Mouse (Mus musculus): Measurements from ENCODE around the gene Grik1. TPM values are rescaled to one million over a fixed set of nuclear protein-coding genes. Genes with fewer than 3 reads are reported as not detected.

Grik1 gene
- total and polyA plus RNA-seq, 2 experiments from 2014 or later, result 23.7 to 29.0 TPM

GRCm38 (mm10) chr16:88204400-88204799, 85.7 kb downstream of the Grik1 start:
- WGBS, result 3% methylated on average over 5 of the region's 5 CpGs
- Histone ChIP-seq H3K27ac (ENCODE audit: low read depth, low read length) (no peak overlapping the region), H3K4me1 (ENCODE audit: insufficient read depth) (no peaks in the 10 kb centered on the region), H3K36me3 (ENCODE audit: insufficient read depth) (no peaks in the 10 kb centered on the region), H3K27me3 (ENCODE audit: insufficient read depth, low read length) (no peaks in the 10 kb centered on the region), H3K9me3 (ENCODE audit: low read length) (no peaks in the 10 kb centered on the region), H3K4me2 (ENCODE audit: low read depth) (no peak overlapping the region), H3K4me3 (ENCODE audit: low read depth, low read length) (no peak overlapping the region), H3K9ac (no peak overlapping the region)
- ATAC-seq (peak; percentile 58; the same call in 1 of the 2 replicates), DNase-seq (peak; percentile 77)
- TF ChIP-seq CTCF (IDR thresholded peaks at IDR 0.05; ENCODE audit: low read depth), result peak; percentile 90

- no peak for TF ChIP-seq CTCF (IDR thresholded peaks at IDR 0.05; ENCODE audit: low read depth)
- 77% methylated on average over 6 of the region's 6 CpGs for WGBS
- ATAC-seq, result no peak
Observed at GRCm38 (mm10) chr16:88203985-88204384, 86.1 kb downstream of the Grik1 start.

GRCm38 (mm10) chr16:88187433-88188037, 102.5 kb downstream of the Grik1 start:
- H3K27ac ChIP-seq (ENCODE audit: low read depth, low read length), result no peak overlapping the region
- no peaks in the 10 kb centered on the region for H3K4me1 ChIP-seq (ENCODE audit: insufficient read depth)
- 62% methylated on average over 6 of the region's 6 CpGs for WGBS
- H3K27me3 ChIP-seq (ENCODE audit: insufficient read depth, low read length), result no peaks in the 10 kb centered on the region
- no peak overlapping the region for H3K4me3 ChIP-seq (ENCODE audit: low read depth, low read length)
- no peaks in the 10 kb centered on the region for H3K9me3 ChIP-seq (ENCODE audit: low read length)
- DNase-seq (peak; percentile 34), ATAC-seq (peak; percentile 34; the same call in 1 of the 2 replicates)
- no peak for TF ChIP-seq CTCF (IDR thresholded peaks at IDR 0.05; ENCODE audit: low read depth)
- no peak overlapping the region for H3K4me2 ChIP-seq (ENCODE audit: low read depth)
- no peaks in the 10 kb centered on the region for H3K36me3 ChIP-seq (ENCODE audit: insufficient read depth)
- no peak overlapping the region for H3K9ac ChIP-seq

More at GRCm38 (mm10) chr16:88203985-88204384, 86.1 kb downstream of the Grik1 start:
- Histone ChIP-seq H3K4me2 (ENCODE audit: low read depth) (no peak overlapping the region), H3K27ac (ENCODE audit: low read depth, low read length) (no peak overlapping the region), H3K9ac (no peak overlapping the region), H3K27me3 (ENCODE audit: insufficient read depth, low read length) (no peaks in the 10 kb centered on the region), H3K4me3 (ENCODE audit: low read depth, low read length) (no peak overlapping the region), H3K36me3 (ENCODE audit: insufficient read depth) (no peaks in the 10 kb centered on the region), H3K4me1 (ENCODE audit: insufficient read depth) (no peaks in the 10 kb centered on the region), H3K9me3 (ENCODE audit: low read length) (no peaks in the 10 kb centered on the region)
- no peak for DNase-seq

- Histone ChIP-seq H3K27ac (ENCODE audit: low read depth, low read length) (no peak overlapping the region), H3K4me1 (ENCODE audit: insufficient read depth) (no peaks in the 10 kb centered on the region), H3K4me3 (ENCODE audit: low read depth, low read length) (no peak overlapping the region), H3K4me2 (ENCODE audit: low read depth) (no peak overlapping the region), H3K36me3 (ENCODE audit: insufficient read depth) (no peaks in the 10 kb centered on the region), H3K9me3 (ENCODE audit: low read length) (no peaks in the 10 kb centered on the region), H3K27me3 (ENCODE audit: insufficient read depth, low read length) (no peaks in the 10 kb centered on the region; the same call in 1 of the 2 replicates), H3K9ac (no peak overlapping the region)
- WGBS, result 74% methylated on average over 6 of the region's 6 CpGs
- ATAC-seq (no peak), DNase-seq (no peak)
- no peak for TF ChIP-seq CTCF (IDR thresholded peaks at IDR 0.05; ENCODE audit: low read depth)
Observed at GRCm38 (mm10) chr16:88178813-88179212, 111.3 kb downstream of the Grik1 start.

- H3K36me3 ChIP-seq (ENCODE audit: insufficient read depth), result no peaks in the 10 kb centered on the region
- ATAC-seq, result peak; percentile 42; the same call in 1 of the 2 replicates
- WGBS, result 57% methylated on average over 3 of the region's 3 CpGs
- no peak for TF ChIP-seq CTCF (IDR thresholded peaks at IDR 0.05; ENCODE audit: low read depth)
- no peaks in the 10 kb centered on the region for H3K4me1 ChIP-seq (ENCODE audit: insufficient read depth)
- no peak overlapping the region for H3K9ac ChIP-seq
- H3K27ac ChIP-seq (ENCODE audit: low read depth, low read length), result no peak overlapping the region
- no peak for DNase-seq
- no peaks in the 10 kb centered on the region; the same call in 1 of the 2 replicates for H3K27me3 ChIP-seq (ENCODE audit: insufficient read depth, low read length)
- no peak overlapping the region for H3K4me3 ChIP-seq (ENCODE audit: low read depth, low read length)
- no peaks in the 10 kb centered on the region for H3K9me3 ChIP-seq (ENCODE audit: low read length)
- H3K4me2 ChIP-seq (ENCODE audit: low read depth), result no peak overlapping the region
Observed at GRCm38 (mm10) chr16:88177364-88177763, 112.7 kb downstream of the Grik1 start.

GRCm38 (mm10) chr16:88174083-88174721, 115.9 kb downstream of the Grik1 start:
- Histone ChIP-seq H3K4me2 (ENCODE audit: low read depth) (peak overlapping the region; percentile 14; the same call in 1 of the 2 replicates), H3K4me3 (ENCODE audit: low read depth, low read length) (no peak overlapping the region), H3K27me3 (ENCODE audit: insufficient read depth, low read length) (no peaks in the 10 kb centered on the region; the same call in 1 of the 2 replicates), H3K9me3 (ENCODE audit: low read length) (no peaks in the 10 kb centered on the region), H3K9ac (no peak overlapping the region; the same call in 1 of the 2 replicates), H3K27ac (ENCODE audit: low read depth, low read length) (no peak overlapping the region), H3K4me1 (ENCODE audit: insufficient read depth) (no peaks in the 10 kb centered on the region), H3K36me3 (ENCODE audit: insufficient read depth) (no peaks in the 10 kb centered on the region)
- TF ChIP-seq CTCF (IDR thresholded peaks at IDR 0.05; ENCODE audit: low read depth), result no peak
- WGBS, result 20% methylated on average over 9 of the region's 9 CpGs
- ATAC-seq (peak; percentile 85), DNase-seq (peak; percentile 81)

GRCm38 (mm10) chr16:88166547-88166946, 123.5 kb downstream of the Grik1 start:
- Histone ChIP-seq H3K4me1 (ENCODE audit: insufficient read depth) (no peaks in the 10 kb centered on the region), H3K36me3 (ENCODE audit: insufficient read depth) (no peaks in the 10 kb centered on the region), H3K27me3 (ENCODE audit: insufficient read depth, low read length) (no peaks in the 10 kb centered on the region), H3K27ac (ENCODE audit: low read depth, low read length) (no peak overlapping the region), H3K9me3 (ENCODE audit: low read length) (no peaks in the 10 kb centered on the region), H3K4me3 (ENCODE audit: low read depth, low read length) (no peak overlapping the region), H3K4me2 (ENCODE audit: low read depth) (no peak overlapping the region), H3K9ac (no peak overlapping the region)
- ATAC-seq (no peak), DNase-seq (no peak)
- no peak for TF ChIP-seq CTCF (IDR thresholded peaks at IDR 0.05; ENCODE audit: low read depth)
